Mouse (Mus musculus): ENCODE measurements around the gene Psmc3ip. TPM values are rescaled to one million over a fixed set of nuclear protein-coding genes. Genes with fewer than 3 reads are reported as not detected.
A peak's percentile ranks its signal among the peaks of the same experiment; 100 is the strongest.

The Psmc3ip gene
- total RNA-seq, 4 experiments from 2014 or later = 1.3 to 1.5 (median 1.4) TPM

GRCm38 (mm10) chr11:101052751-101053473 lies 42.3 kb downstream of the Psmc3ip start:
- peak; percentile 71 to 74 for DNase-seq (ENCODE audit: low spot score in 2 of 2)

DNA sequence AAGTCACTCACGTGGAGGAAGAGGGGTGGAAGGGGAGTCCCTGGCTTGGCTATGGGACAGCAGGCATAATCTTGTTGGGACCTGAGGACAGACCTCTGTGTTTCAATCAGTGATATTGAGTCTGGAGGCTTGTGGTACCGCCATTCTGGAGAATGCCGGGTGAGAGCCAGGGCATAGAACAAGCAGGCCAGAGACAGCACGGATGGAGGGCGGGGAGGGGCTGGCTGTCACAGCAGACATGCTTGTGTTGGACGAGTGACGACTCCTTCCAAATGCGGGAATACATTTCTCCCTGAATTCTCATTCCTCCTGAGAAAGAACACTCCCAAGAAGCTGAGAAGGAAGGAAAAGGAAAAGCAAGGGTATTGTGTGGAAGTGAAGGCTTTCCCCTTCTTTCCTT lies 43.6 kb downstream of the Psmc3ip start:
- no peak for DNase-seq (ENCODE audit: low spot score in 2 of 2)

- no peak for DNase-seq (ENCODE audit: low spot score in 2 of 2)
Measured at GRCm38 (mm10) chr11:101051051-101051493, 44.2 kb downstream of the Psmc3ip start.

- no peak for DNase-seq (ENCODE audit: low spot score in 2 of 2)
Measured at GRCm38 (mm10) chr11:101050359-101050758, 44.9 kb downstream of the Psmc3ip start.

- no peak for DNase-seq (ENCODE audit: low spot score in 2 of 2)
Measured at GRCm38 (mm10) chr11:101047502-101047901, 47.7 kb downstream of the Psmc3ip start.

DNA sequence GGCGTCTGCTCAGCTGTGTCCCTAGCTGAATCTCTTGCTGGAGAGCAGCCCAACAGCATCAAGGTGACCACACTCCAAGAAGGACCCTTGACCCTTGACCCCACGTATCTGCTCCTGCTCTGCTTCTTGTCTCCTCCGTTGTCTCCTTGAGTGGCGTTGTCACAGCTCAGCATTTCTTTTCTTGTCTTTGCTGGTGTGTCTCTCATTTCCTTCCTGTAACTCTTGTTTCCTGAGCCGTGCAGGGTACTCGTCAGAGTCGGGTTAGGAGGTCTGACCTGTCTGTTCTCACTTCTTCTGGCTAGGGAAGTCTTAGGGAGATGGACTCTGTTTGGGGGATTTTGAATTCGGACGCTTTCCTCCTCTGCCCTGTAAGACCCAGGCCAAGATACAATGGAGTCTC lies 48.8 kb downstream of the Psmc3ip start:
- DNase-seq (ENCODE audit: low spot score in 2 of 2) = no peak

GRCm38 (mm10) chr11:101045826-101046225 lies 49.4 kb downstream of the Psmc3ip start:
- no peak for DNase-seq (ENCODE audit: low spot score in 2 of 2)

Small RNA genes lying within 50 kb of the gene (microRNA-seq; reads per million reads assigned to microRNA genes)
- not detected for gene Gm27626

Other genes starting within 250 kb of the Psmc3ip start
- gene Stat5b, start 244.7 kb downstream of the Psmc3ip start, total RNA-seq (2022) = 100 to 1,000 TPM; 136 to 186 (median 155) TPM
- gene Stat5a, start 236.1 kb downstream of the Psmc3ip start, total RNA-seq (2022) = 10 to 100 TPM; 10.9 to 16.8 (median 11.0) TPM
- 10 to 100 TPM; 32.9 to 41.1 (median 37.5) TPM for gene Stat3, start 155.9 kb downstream of the Psmc3ip start, total RNA-seq (2022)
- 100 to 1,000 TPM; 125 to 153 (median 134) TPM for gene Cavin1, start 124.5 kb downstream of the Psmc3ip start, total RNA-seq (2022)
- gene Atp6v0a1, start 86.0 kb downstream of the Psmc3ip start, total RNA-seq (2022) = 10 to 100 TPM; 62.0 to 79.8 (median 66.8) TPM
- gene Naglu, start 25.4 kb downstream of the Psmc3ip start, total RNA-seq (2022) = 1 to 10 TPM; 2.9 to 4.8 (median 4.0) TPM
- gene Hsd17b1, start 17.0 kb downstream of the Psmc3ip start, total RNA-seq (2022) = under 1 TPM in 1 of 4 experiments, not detected in 3; 0.21 TPM
- 10 to 100 TPM in 1 of 4 experiments, 1 to 10 TPM in 3; 7.2 to 11.0 (median 8.5) TPM for gene Coasy, start 12.9 kb downstream of the Psmc3ip start, total RNA-seq (2022)
- gene Mlx, start 8.2 kb downstream of the Psmc3ip start, total RNA-seq (2022) = 10 to 100 TPM in 2 of 4 experiments, 1 to 10 TPM in 2; 8.0 to 12.3 (median 9.4) TPM
- 10 to 100 TPM; 28.8 to 30.4 (median 30.1) TPM for gene Retreg3, start 24.5 kb upstream of the Psmc3ip start, total RNA-seq (2022)
- 10 to 100 TPM; 23.2 to 27.9 (median 25.9) TPM for gene Tubg1, start 24.5 kb upstream of the Psmc3ip start, total RNA-seq (2022)
- gene Tubg2, start 60.5 kb upstream of the Psmc3ip start, total RNA-seq (2022) = 1 to 10 TPM; 2.9 to 3.6 (median 3.2) TPM
- 1 to 10 TPM in 1 of 4 experiments, under 1 TPM in 3; 0.67 to 1.3 (median 0.81) TPM for gene Cntnap1, start 75.1 kb upstream of the Psmc3ip start, total RNA-seq (2022)
- gene Plekhh3, start 75.9 kb upstream of the Psmc3ip start, total RNA-seq (2022) = 10 to 100 TPM; 25.6 to 38.5 (median 33.9) TPM
- gene Ccr10, start 80.0 kb upstream of the Psmc3ip start, total RNA-seq (2022) = not detected
- 10 to 100 TPM; 24.3 to 31.0 (median 26.2) TPM for gene Ezh1, start 131.0 kb upstream of the Psmc3ip start, total RNA-seq (2022)
- gene Ramp2, start 150.6 kb upstream of the Psmc3ip start, total RNA-seq (2022) = 10 to 100 TPM; 19.3 to 28.6 (median 25.4) TPM
- gene Vps25, start 158.3 kb upstream of the Psmc3ip start, total RNA-seq (2022) = 10 to 100 TPM; 44.9 to 48.1 (median 47.2) TPM
- under 1 TPM in 3 of 4 experiments, not detected in 1; 0.12 to 0.49 (median 0.32) TPM for gene Wnk4, start 165.1 kb upstream of the Psmc3ip start, total RNA-seq (2022)
- under 1 TPM in 3 of 4 experiments, not detected in 1; 0.29 to 0.53 (median 0.34) TPM for gene Cntd1, start 183.6 kb upstream of the Psmc3ip start, total RNA-seq (2022)
- 10 to 100 TPM; 71.9 to 80.9 (median 76.5) TPM for gene Coa3, start 183.7 kb upstream of the Psmc3ip start, total RNA-seq (2022)
- gene Becn1, start 206.8 kb upstream of the Psmc3ip start, total RNA-seq (2022) = 100 to 1,000 TPM in 2 of 4 experiments, 10 to 100 TPM in 2; 86.0 to 113 (median 101) TPM
- gene Psme3, start 220.8 kb upstream of the Psmc3ip start, total RNA-seq (2022) = 10 to 100 TPM; 59.5 to 80.8 (median 69.4) TPM
- gene Aoc2, start 229.6 kb upstream of the Psmc3ip start, total RNA-seq (2022) = 1 to 10 TPM in 1 of 4 experiments, under 1 TPM in 3; 0.46 to 1.1 (median 0.59) TPM
- gene Aoc3, start 235.2 kb upstream of the Psmc3ip start, total RNA-seq (2022) = 10 to 100 TPM in 1 of 4 experiments, 1 to 10 TPM in 3; 2.0 to 11.5 (median 5.1) TPM